Mouse (Mus musculus): ENCODE results near the gene Fgf8.

GRCm38 (mm10) chr19:45742984-45743575 is 365 bp upstream of the Fgf8 start:
- TF ChIP-seq CTCF (IDR thresholded peaks at IDR 0.05; ENCODE audit: control insufficient read depth, insufficient read depth, low read length) (no peak), POLR2A (IDR thresholded peaks at IDR 0.05; ENCODE audit: borderline replicate concordance, control insufficient read depth, low read depth, low read length) (no peak)

Data from bone marrow, adult 2 months (tissue).